Mouse (Mus musculus) lung, embryonic 16.5 days (tissue): ENCODE measurements around the gene Daam1. TPM values are rescaled to one million over a fixed set of nuclear protein-coding genes. Genes with fewer than 3 reads are reported as not detected.

Source experiments
- ATAC-seq: fragments of 200-750 bp; cut with Nextera tagmentation; 2 replicates; pipeline ENCODE4 v1.8.0; 2017; ENCODE audit warnings: low read depth, mild to moderate bottlenecking, moderate library complexity
- H3K27ac ChIP-seq: fragments of 300-500 bp; sonication (generic); 2 replicates; pipeline ENCODE4 v1.5.1; 2014; ENCODE audit warnings: mild to moderate bottlenecking, control low read depth, low read length
- H3K27me3 ChIP-seq: fragments of 300-500 bp; sonication (generic); 2 replicates; pipeline ENCODE4 v1.6.1; 2014; ENCODE audit warnings: low read depth, low read length, mixed read lengths; ENCODE audit not compliant: control insufficient read depth, insufficient read depth
- H3K36me3 ChIP-seq: fragments of 300-500 bp; sonication (generic); 2 replicates; pipeline ENCODE4 v1.6.1; 2014; ENCODE audit warnings: low read length; ENCODE audit not compliant: control insufficient read depth, insufficient read depth
- H3K4me1 ChIP-seq: fragments of 300-500 bp; sonication (generic); replicated peaks from 2 replicates; pipeline ENCODE4 v1.6.1; 2014; ENCODE audit warnings: low read length, mixed read lengths; ENCODE audit not compliant: control insufficient read depth, insufficient read depth
- H3K4me2 ChIP-seq: fragments of 300-500 bp; sonication (generic); 2 replicates; pipeline ENCODE4 v1.6.1; 2014; ENCODE audit warnings: low read depth, low read length, control low read depth
- H3K4me3 ChIP-seq: fragments of 300-500 bp; sonication (generic); 2 replicates; pipeline ENCODE4 v1.5.1; 2014; ENCODE audit warnings: mild to moderate bottlenecking, low read length, control low read depth
- H3K9ac ChIP-seq: fragments of 300-500 bp; sonication (generic); 2 replicates; pipeline ENCODE4 v1.6.1; 2014; ENCODE audit warnings: low read length, control low read depth
- H3K9me3 ChIP-seq: fragments of 300-500 bp; sonication (generic); 2 replicates; pipeline ENCODE4 v1.6.1; 2016; ENCODE audit warnings: low read length; ENCODE audit not compliant: control insufficient read depth
- WGBS: fragments of 180-500 bp; shearing (Covaris S2); extraction: QIAGEN DNeasy Blood & Tissue Kit; methylation state at CpG from one replicate; pipeline ENCODE4 v1.1.7; 2014; 5-methylcytosine and 5-hydroxymethylcytosine counted together
- polyA plus RNA-seq: library from polyadenylated mRNA; unstranded; fragments of >200 nt; fragmentation: Nextera tagmentation; extraction: Ambion mirVana; gene quantifications from 2 replicates; pipeline ENCODE4 v1.2.1, GENCODE M21; 2015

Gene Daam1
- polyA plus RNA-seq, 1 experiment from 2014 or later: 16.0 TPM

GRCm38 (mm10) chr12:71969941-71970629 lies 139.2 kb downstream of the Daam1 start:
- Histone ChIP-seq H3K4me2 (no peak overlapping the region), H3K36me3 (peaks cover under 1% of the 10 kb centered on the region; the same call in 1 of the 2 replicates), H3K4me1 (peaks cover 51% of the 10 kb centered on the region), H3K4me3 (no peak overlapping the region), H3K9me3 (no peaks in the 10 kb centered on the region), H3K27ac (peak overlapping the region; percentile 24; the same call in 1 of the 2 replicates), H3K9ac (no peak overlapping the region), H3K27me3 (no peaks in the 10 kb centered on the region)
- 63% methylated on average over 12 of the region's 12 CpGs for WGBS
- ATAC-seq: no peak

- Histone ChIP-seq H3K27ac (no peak overlapping the region), H3K4me1 (peaks cover 60% of the 10 kb centered on the region)
Measured at GRCm38 (mm10) chr12:71970791-71971654, 140.1 kb downstream of the Daam1 start.

GRCm38 (mm10) chr12:71972126-71972525 lies 141.2 kb downstream of the Daam1 start:
- H3K36me3 ChIP-seq: peaks cover 3% of the 10 kb centered on the region; the same call in 1 of the 2 replicates
- H3K27me3 ChIP-seq: no peaks in the 10 kb centered on the region
- no peak overlapping the region for H3K9ac ChIP-seq
- 47% methylated on average over 5 of the region's 5 CpGs for WGBS
- no peak overlapping the region for H3K4me2 ChIP-seq
- no peaks in the 10 kb centered on the region for H3K9me3 ChIP-seq
- no peak overlapping the region for H3K4me3 ChIP-seq
- H3K27ac ChIP-seq: no peak overlapping the region
- ATAC-seq: no peak
- peaks cover 70% of the 10 kb centered on the region for H3K4me1 ChIP-seq

More at GRCm38 (mm10) chr12:71970791-71971654, 140.1 kb downstream of the Daam1 start:
- no peaks in the 10 kb centered on the region for H3K9me3 ChIP-seq
- no peaks in the 10 kb centered on the region for H3K27me3 ChIP-seq
- WGBS: 47% methylated on average over 9 of the region's 9 CpGs
- no peak overlapping the region for H3K9ac ChIP-seq
- no peak overlapping the region for H3K4me3 ChIP-seq
- no peak for ATAC-seq
- peaks cover 3% of the 10 kb centered on the region; the same call in 1 of the 2 replicates for H3K36me3 ChIP-seq
- no peak overlapping the region for H3K4me2 ChIP-seq

DNA sequence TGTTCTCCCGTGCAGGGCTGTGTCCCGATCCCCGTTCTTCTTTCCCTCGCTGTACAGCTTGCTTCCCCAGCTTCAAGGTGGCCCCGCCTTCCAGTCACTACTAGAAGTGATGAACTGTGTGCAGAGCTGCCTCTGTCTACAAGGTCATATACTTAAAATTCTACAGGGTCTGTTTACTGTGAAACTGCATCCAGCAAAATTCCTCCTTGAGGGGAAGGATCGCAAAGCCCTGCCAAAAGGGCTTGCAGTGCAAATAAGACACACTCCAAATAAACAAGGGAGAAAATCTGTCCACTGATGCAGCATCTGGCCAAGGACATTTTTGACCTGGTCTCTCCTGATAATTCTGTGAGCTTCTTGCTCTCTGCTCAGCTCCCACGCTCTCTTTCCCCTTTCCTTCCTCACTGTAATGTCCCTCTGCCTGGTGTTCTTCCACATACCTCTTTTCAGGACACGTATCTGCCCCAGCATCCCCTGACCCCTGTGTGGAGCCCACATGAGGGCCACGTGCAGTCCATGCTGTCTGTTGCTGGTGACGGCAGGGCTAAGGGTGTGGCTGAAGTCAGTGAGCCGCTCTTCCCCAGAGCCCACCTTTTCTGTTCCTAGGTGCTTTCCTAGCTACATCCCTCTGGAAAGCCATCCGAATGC lies 141.9 kb downstream of the Daam1 start:
- 38% methylated on average over 12 of the region's 12 CpGs for WGBS
- Histone ChIP-seq H3K36me3 (peaks cover 3% of the 10 kb centered on the region; the same call in 1 of the 2 replicates), H3K9ac (no peak overlapping the region), H3K27ac (peak overlapping the region; percentile 11; the same call in 1 of the 2 replicates), H3K9me3 (no peaks in the 10 kb centered on the region), H3K27me3 (no peaks in the 10 kb centered on the region), H3K4me2 (no peak overlapping the region), H3K4me1 (peaks cover 71% of the 10 kb centered on the region), H3K4me3 (no peak overlapping the region)
- ATAC-seq: peak; percentile 46

DNA sequence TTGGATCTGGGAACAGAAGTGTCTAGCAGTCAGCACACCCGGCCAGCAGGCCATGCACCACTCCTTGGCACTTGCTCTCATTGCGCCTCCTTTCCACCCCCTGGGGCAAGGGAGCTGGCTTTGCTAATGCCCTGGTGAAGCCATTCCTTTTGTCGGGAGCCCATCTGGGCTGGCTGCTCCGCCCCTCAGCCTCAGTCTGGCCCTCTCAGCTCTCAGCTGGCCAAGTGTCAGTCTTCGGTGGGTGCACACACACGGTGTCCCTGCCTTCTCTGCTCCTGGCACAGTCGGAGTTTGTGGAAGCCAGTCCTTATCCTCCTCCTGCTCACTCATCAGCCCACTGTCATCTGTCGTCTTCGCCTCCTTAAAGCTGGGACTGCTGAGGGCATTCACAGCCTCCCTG lies 142.7 kb downstream of the Daam1 start:
- Histone ChIP-seq H3K27me3 (no peaks in the 10 kb centered on the region), H3K4me3 (no peak overlapping the region), H3K36me3 (peaks cover 3% of the 10 kb centered on the region; the same call in 1 of the 2 replicates), H3K9ac (no peak overlapping the region), H3K4me1 (peaks cover 71% of the 10 kb centered on the region), H3K27ac (no peak overlapping the region), H3K9me3 (no peaks in the 10 kb centered on the region), H3K4me2 (no peak overlapping the region)
- WGBS: 52% methylated on average over 9 of the region's 9 CpGs
- no peak for ATAC-seq

- no peaks in the 10 kb centered on the region for H3K9me3 ChIP-seq
- H3K27ac ChIP-seq: peak overlapping the region; percentile 75
- no peak overlapping the region for H3K4me2 ChIP-seq
- ATAC-seq: no peak
- H3K36me3 ChIP-seq: peaks cover 3% of the 10 kb centered on the region; the same call in 1 of the 2 replicates
- peak overlapping the region; percentile 2; the same call in 1 of the 2 replicates for H3K9ac ChIP-seq
- peaks cover 59% of the 10 kb centered on the region for H3K4me1 ChIP-seq
- no peak overlapping the region for H3K4me3 ChIP-seq
- 29% methylated on average over 1 of the region's 1 CpGs for WGBS
- H3K27me3 ChIP-seq: no peaks in the 10 kb centered on the region
Measured at GRCm38 (mm10) chr12:71975626-71976025, 144.7 kb downstream of the Daam1 start.

- H3K9ac ChIP-seq: no peak overlapping the region
- no peak overlapping the region for H3K4me3 ChIP-seq
- peaks cover 59% of the 10 kb centered on the region for H3K4me1 ChIP-seq
- no peak overlapping the region for H3K4me2 ChIP-seq
- H3K9me3 ChIP-seq: no peaks in the 10 kb centered on the region
- peak overlapping the region; percentile 75 for H3K27ac ChIP-seq
- 35% methylated on average over 7 of the region's 7 CpGs for WGBS
- H3K27me3 ChIP-seq: no peaks in the 10 kb centered on the region
- ATAC-seq: peak; percentile 58
- H3K36me3 ChIP-seq: peaks cover 3% of the 10 kb centered on the region; the same call in 1 of the 2 replicates
Measured at GRCm38 (mm10) chr12:71976361-71976960, 145.6 kb downstream of the Daam1 start.

GRCm38 (mm10) chr12:71977364-71977763 lies 146.5 kb downstream of the Daam1 start:
- Histone ChIP-seq H3K9ac (no peak overlapping the region), H3K9me3 (no peaks in the 10 kb centered on the region), H3K4me1 (peaks cover 53% of the 10 kb centered on the region), H3K27ac (no peak overlapping the region), H3K4me3 (no peak overlapping the region), H3K36me3 (peaks cover 3% of the 10 kb centered on the region), H3K4me2 (no peak overlapping the region), H3K27me3 (no peaks in the 10 kb centered on the region)
- 73% methylated on average over 7 of the region's 7 CpGs for WGBS
- ATAC-seq: no peak
